Mouse (Mus musculus) forebrain, embryonic 10.5 days (tissue): ENCODE results near the gene H2afy. TPM values are rescaled to one million over a fixed set of nuclear protein-coding genes. Genes with fewer than 3 reads are reported as not detected.

ENCODE experiments used
- DNase-seq: peaks from one replicate; pipeline ENCODE4 v3.0.0-alpha.2; 2017; ENCODE audit warnings: low spot score; ENCODE audit errors: extremely low spot score
- H3K27ac ChIP-seq: fragments of 300-500 bp; sonication (generic); 2 replicates; pipeline ENCODE4 v1.5.1; 2016; ENCODE audit warnings: mild to moderate bottlenecking
- H3K27me3 ChIP-seq: fragments of 300-500 bp; sonication (generic); 2 replicates; pipeline ENCODE4 v1.6.1; 2016; ENCODE audit warnings: mild to moderate bottlenecking; ENCODE audit not compliant: poor library complexity, severe bottlenecking
- H3K36me3 ChIP-seq: fragments of 300-500 bp; sonication (generic); replicated peaks from 2 replicates; pipeline ENCODE4 v1.6.1; 2016; ENCODE audit warnings: mild to moderate bottlenecking, moderate library complexity
- H3K4me1 ChIP-seq: fragments of 300-500 bp; sonication (generic); 2 replicates; pipeline ENCODE4 v1.6.1; 2016
- H3K4me3 ChIP-seq: fragments of 300-500 bp; sonication (generic); 2 replicates; pipeline ENCODE4 v1.5.1; 2016; ENCODE audit warnings: mild to moderate bottlenecking, moderate library complexity
- H3K9me3 ChIP-seq: fragments of 300-500 bp; sonication (generic); 2 replicates; pipeline ENCODE4 v1.6.1; 2016; ENCODE audit warnings: mild to moderate bottlenecking, moderate library complexity
- WGBS: fragments of 180-500 bp; shearing (Covaris S2); methylation state at CpG from one replicate; pipeline ENCODE4 v1.1.7; 2016; 5-methylcytosine and 5-hydroxymethylcytosine counted together
- polyA plus RNA-seq: library from polyadenylated mRNA; unstranded; fragments of >200 nt; fragmentation: Nextera tagmentation; extraction: Ambion mirVana; gene quantifications from 2 replicates; pipeline ENCODE4 v1.2.1, GENCODE M21; 2016

The H2afy gene
- polyA plus RNA-seq, 1 experiment from 2014 or later: 554 TPM

- Histone ChIP-seq H3K4me3 (no peak overlapping the region), H3K36me3 (peaks cover 99% of the 10 kb centered on the region), H3K9me3 (no peaks in the 10 kb centered on the region), H3K27me3 (no peaks in the 10 kb centered on the region), H3K4me1 (peaks cover 46% of the 10 kb centered on the region), H3K27ac (no peak overlapping the region)
- DNase-seq: no peak
- 83% methylated on average over 3 of the region's 3 CpGs for WGBS
Measured at GRCm38 (mm10) chr13:56115906-56116305, 20.3 kb downstream of the H2afy start.

GRCm38 (mm10) chr13:56115386-56115785, 20.8 kb downstream of the H2afy start:
- 86% methylated on average over 9 of the region's 9 CpGs for WGBS
- no peaks in the 10 kb centered on the region for H3K27me3 ChIP-seq
- peaks cover 51% of the 10 kb centered on the region for H3K4me1 ChIP-seq

GRCm38 (mm10) chr13:56113431-56114248, 22.5 kb downstream of the H2afy start:
- no peak overlapping the region for H3K4me3 ChIP-seq
- peaks cover 69% of the 10 kb centered on the region for H3K4me1 ChIP-seq
- 0 out of 2 replicates have a peak overlapping the region, but pooled peaks have one; percentile 37 for H3K27ac ChIP-seq
- no peaks in the 10 kb centered on the region for H3K9me3 ChIP-seq
- WGBS: 76% methylated on average over 19 of the region's 19 CpGs
- peaks cover 99% of the 10 kb centered on the region for H3K36me3 ChIP-seq
- DNase-seq: no peak
- no peaks in the 10 kb centered on the region for H3K27me3 ChIP-seq

More at GRCm38 (mm10) chr13:56115386-56115785, 20.8 kb downstream of the H2afy start:
- Histone ChIP-seq H3K27ac (no peak overlapping the region), H3K4me3 (no peak overlapping the region), H3K36me3 (peaks cover 99% of the 10 kb centered on the region), H3K9me3 (no peaks in the 10 kb centered on the region)
- no peak for DNase-seq

GRCm38 (mm10) chr13:56112980-56113379, 23.2 kb downstream of the H2afy start:
- Histone ChIP-seq H3K27ac (peak overlapping the region; percentile 37; the same call in 1 of the 2 replicates), H3K36me3 (peaks cover 99% of the 10 kb centered on the region), H3K27me3 (no peaks in the 10 kb centered on the region), H3K4me3 (no peak overlapping the region), H3K4me1 (peaks cover 70% of the 10 kb centered on the region), H3K9me3 (no peaks in the 10 kb centered on the region)
- no peak for DNase-seq
- 62% methylated on average over 13 of the region's 13 CpGs for WGBS

DNA sequence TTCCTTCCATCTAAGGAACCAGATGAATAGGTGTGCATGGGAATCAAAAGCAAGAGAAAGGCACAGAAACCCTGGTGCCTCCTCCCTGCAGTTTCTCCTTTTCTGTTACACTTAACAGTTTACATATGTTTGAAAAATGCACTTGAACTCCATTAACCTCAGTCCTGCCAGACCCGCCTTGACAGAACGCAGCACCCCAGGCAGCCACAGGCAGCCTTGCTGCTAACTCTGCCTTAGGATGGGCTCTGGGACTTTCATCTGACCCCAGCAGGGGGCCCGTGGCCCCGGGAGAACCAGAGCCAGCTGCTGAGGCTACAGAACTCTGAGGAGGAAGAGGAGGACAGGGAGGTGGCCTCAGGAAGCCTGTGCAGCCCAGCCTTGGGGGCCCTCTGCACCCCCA, 23.7 kb downstream of the H2afy start:
- peaks cover 99% of the 10 kb centered on the region for H3K36me3 ChIP-seq
- peak overlapping the region; percentile 37; the same call in 1 of the 2 replicates for H3K27ac ChIP-seq
- no peaks in the 10 kb centered on the region for H3K9me3 ChIP-seq
- WGBS: 46% methylated on average over 4 of the region's 4 CpGs
- no peak overlapping the region for H3K4me3 ChIP-seq
- no peak for DNase-seq
- H3K27me3 ChIP-seq: no peaks in the 10 kb centered on the region
- H3K4me1 ChIP-seq: peaks cover 70% of the 10 kb centered on the region

GRCm38 (mm10) chr13:56111601-56112000, 24.6 kb downstream of the H2afy start:
- Histone ChIP-seq H3K9me3 (no peaks in the 10 kb centered on the region), H3K27ac (peak overlapping the region; percentile 44; the same call in 1 of the 2 replicates), H3K4me3 (no peak overlapping the region), H3K36me3 (peaks cover 100% of the 10 kb centered on the region), H3K4me1 (peaks cover 69% of the 10 kb centered on the region), H3K27me3 (no peaks in the 10 kb centered on the region)
- WGBS: 87% methylated on average over 6 of the region's 6 CpGs
- DNase-seq: no peak

GRCm38 (mm10) chr13:56110694-56111531, 25.2 kb downstream of the H2afy start:
- Histone ChIP-seq H3K27me3 (no peaks in the 10 kb centered on the region), H3K27ac (no peak overlapping the region), H3K4me3 (no peak overlapping the region), H3K9me3 (no peaks in the 10 kb centered on the region), H3K36me3 (peaks cover 100% of the 10 kb centered on the region), H3K4me1 (peaks cover 62% of the 10 kb centered on the region)
- DNase-seq: no peak
- WGBS: 86% methylated on average over 19 of the region's 19 CpGs

GRCm38 (mm10) chr13:56109703-56110102, 26.5 kb downstream of the H2afy start:
- Histone ChIP-seq H3K4me3 (no peak overlapping the region), H3K9me3 (no peaks in the 10 kb centered on the region), H3K27ac (no peak overlapping the region), H3K4me1 (peaks cover 55% of the 10 kb centered on the region), H3K36me3 (peaks cover 100% of the 10 kb centered on the region), H3K27me3 (no peaks in the 10 kb centered on the region)
- WGBS: 92% methylated on average over 4 of the region's 4 CpGs
- DNase-seq: no peak

- Histone ChIP-seq H3K36me3 (peaks cover 100% of the 10 kb centered on the region), H3K9me3 (no peaks in the 10 kb centered on the region), H3K4me1 (peaks cover 54% of the 10 kb centered on the region), H3K4me3 (no peak overlapping the region), H3K27me3 (no peaks in the 10 kb centered on the region), H3K27ac (no peak overlapping the region; the same call in 1 of the 2 replicates)
- DNase-seq: no peak
- WGBS: 86% methylated on average over 17 of the region's 17 CpGs
Measured at GRCm38 (mm10) chr13:56108849-56109519, 27.2 kb downstream of the H2afy start.

- Histone ChIP-seq H3K27me3 (no peaks in the 10 kb centered on the region), H3K4me3 (no peak overlapping the region), H3K36me3 (peaks cover 100% of the 10 kb centered on the region), H3K9me3 (no peaks in the 10 kb centered on the region), H3K27ac (no peak overlapping the region), H3K4me1 (peaks cover 14% of the 10 kb centered on the region)
- no peak for DNase-seq
- WGBS: 91% methylated on average over 6 of the region's 6 CpGs
Measured at GRCm38 (mm10) chr13:56104971-56105391, 31.2 kb downstream of the H2afy start.

GRCm38 (mm10) chr13:56103796-56104746, 32.1 kb downstream of the H2afy start:
- Histone ChIP-seq H3K4me3 (no peak overlapping the region), H3K36me3 (peaks cover 99% of the 10 kb centered on the region), H3K27me3 (no peaks in the 10 kb centered on the region), H3K4me1 (peaks cover 5% of the 10 kb centered on the region), H3K27ac (no peak overlapping the region), H3K9me3 (no peaks in the 10 kb centered on the region)
- WGBS: 93% methylated on average over 26 of the region's 26 CpGs
- DNase-seq: no peak
